Mouse (Mus musculus): Measurements from ENCODE around the gene Hpse2.

DNA sequence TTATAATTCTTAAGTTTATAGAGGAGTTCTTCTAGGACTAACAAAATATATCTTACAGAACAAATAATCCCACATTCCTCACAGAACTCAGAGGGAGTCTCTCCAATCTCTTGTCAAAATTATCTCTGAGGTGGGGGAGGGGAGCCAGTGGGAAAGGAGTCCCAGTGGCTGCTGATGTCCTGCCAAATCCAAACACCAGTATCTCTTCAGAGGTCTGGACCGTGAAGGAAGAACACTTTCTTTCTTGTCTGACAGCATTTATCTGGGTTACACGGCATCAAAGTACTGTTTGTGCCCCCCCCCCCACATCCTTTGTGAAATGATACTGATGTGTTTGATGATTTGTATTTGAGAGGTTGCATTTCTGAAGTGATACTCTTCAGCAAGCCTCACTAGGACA lies 213.3 kb downstream of the Hpse2 start:
- no peak for TF ChIP-seq CTCF (IDR thresholded peaks at IDR 0.05; ENCODE audit: extremely low read depth, insufficient read depth, insufficient read length, insufficient replicate concordance)
- no peak for TF ChIP-seq POLR2A (IDR thresholded peaks at IDR 0.05; ENCODE audit: low read depth, low read length)
